Mouse (Mus musculus): ENCODE data around the gene Morn5. TPM values are rescaled to one million over a fixed set of nuclear protein-coding genes. Genes with fewer than 3 reads are reported as not detected.

Gene Morn5
- polyA plus RNA-seq, 1 experiment from 2014 or later = 3.4 TPM

DNA sequence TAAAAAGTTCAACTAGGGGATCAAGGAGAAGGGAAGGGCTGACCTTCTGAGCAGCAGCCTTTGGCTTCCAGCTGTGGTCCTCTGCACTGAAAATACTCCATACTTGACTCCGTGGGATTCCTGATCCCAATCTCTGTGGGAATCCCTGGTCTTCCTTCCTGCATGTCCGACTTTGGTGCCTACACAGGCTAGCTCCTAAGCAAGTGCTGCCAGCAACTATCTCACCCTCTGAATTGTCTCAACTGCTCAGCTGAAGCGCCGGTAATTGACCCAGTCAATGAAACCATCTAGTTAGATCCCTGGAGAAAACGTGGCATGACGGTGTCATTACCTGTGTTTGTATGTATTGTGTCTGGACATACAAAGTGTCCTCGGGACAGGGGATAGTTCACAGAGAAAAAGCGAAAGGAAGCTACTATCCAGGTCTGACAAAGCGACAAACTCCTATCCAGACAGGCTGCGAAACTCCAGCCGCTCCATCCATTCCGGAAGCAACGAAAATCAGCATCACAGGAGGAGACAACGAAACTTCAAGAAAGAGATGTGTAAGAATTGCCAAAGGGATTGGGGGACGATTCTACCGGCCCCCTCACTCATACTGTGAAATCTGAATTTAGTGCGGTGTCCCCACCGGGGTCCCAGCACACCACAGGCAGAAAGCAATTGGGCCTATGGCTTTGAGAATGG is 48.0 kb downstream of the Morn5 start:
- Histone ChIP-seq H3K27ac (ENCODE audit: low read depth, low read length) (0 out of 2 replicates have a peak overlapping the region, but pooled peaks have one; percentile 22), H3K9me3 (replicated peaks; ENCODE audit: control insufficient read depth, low read length) (no peaks in the 10 kb centered on the region), H3K36me3 (ENCODE audit: control insufficient read depth, insufficient read depth, low read length) (no peaks in the 10 kb centered on the region), H3K4me2 (ENCODE audit: low read length) (peak overlapping the region; percentile 52), H3K4me3 (ENCODE audit: low read depth, low read length) (peak overlapping the region; percentile 0), H3K4me1 (ENCODE audit: control insufficient read depth, insufficient read depth, low read length) (no peaks in the 10 kb centered on the region), H3K27me3 (replicated peaks; ENCODE audit: control insufficient read depth, insufficient read depth, low read length) (peaks cover 90% of the 10 kb centered on the region), H3K9ac (ENCODE audit: low read length) (peak overlapping the region; percentile 38; the same call in 1 of the 2 replicates)
- no peak for DNase-seq (ENCODE audit: low spot score)
- ATAC-seq = no peak
- 1% methylated on average over 18 of the region's 18 CpGs for WGBS

DNA sequence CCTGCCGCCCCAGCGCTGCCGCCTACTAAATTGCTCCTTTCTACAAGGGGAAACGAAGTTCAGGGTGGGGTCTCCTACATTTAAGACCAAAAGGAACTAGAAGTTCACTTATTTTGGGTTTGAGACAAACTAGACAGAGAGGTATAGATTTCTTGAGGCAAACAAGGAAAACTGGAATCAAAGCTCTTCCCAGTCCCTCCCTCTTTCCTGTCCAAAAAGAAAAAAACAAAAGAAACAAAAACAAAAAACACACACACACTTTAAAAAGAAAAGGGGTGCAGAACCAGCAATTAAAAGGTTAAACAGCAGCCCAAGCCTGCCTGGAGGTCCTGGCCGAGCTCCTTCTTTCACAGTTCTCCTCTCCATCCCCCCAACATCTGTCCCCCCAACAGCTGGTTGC is 48.8 kb downstream of the Morn5 start:
- DNase-seq (ENCODE audit: low spot score) (no peak), ATAC-seq (no peak)
- WGBS = 2% methylated on average over 5 of the region's 5 CpGs
- Histone ChIP-seq H3K27me3 (replicated peaks; ENCODE audit: control insufficient read depth, insufficient read depth, low read length) (peaks cover 88% of the 10 kb centered on the region), H3K9me3 (replicated peaks; ENCODE audit: control insufficient read depth, low read length) (no peaks in the 10 kb centered on the region), H3K4me1 (ENCODE audit: control insufficient read depth, insufficient read depth, low read length) (no peaks in the 10 kb centered on the region), H3K36me3 (ENCODE audit: control insufficient read depth, insufficient read depth, low read length) (no peaks in the 10 kb centered on the region), H3K27ac (ENCODE audit: low read depth, low read length) (no peak overlapping the region), H3K4me3 (ENCODE audit: low read depth, low read length) (peak overlapping the region; percentile 0; the same call in 1 of the 2 replicates), H3K4me2 (ENCODE audit: low read length) (peak overlapping the region; percentile 52), H3K9ac (ENCODE audit: low read length) (peak overlapping the region; percentile 38)

DNA sequence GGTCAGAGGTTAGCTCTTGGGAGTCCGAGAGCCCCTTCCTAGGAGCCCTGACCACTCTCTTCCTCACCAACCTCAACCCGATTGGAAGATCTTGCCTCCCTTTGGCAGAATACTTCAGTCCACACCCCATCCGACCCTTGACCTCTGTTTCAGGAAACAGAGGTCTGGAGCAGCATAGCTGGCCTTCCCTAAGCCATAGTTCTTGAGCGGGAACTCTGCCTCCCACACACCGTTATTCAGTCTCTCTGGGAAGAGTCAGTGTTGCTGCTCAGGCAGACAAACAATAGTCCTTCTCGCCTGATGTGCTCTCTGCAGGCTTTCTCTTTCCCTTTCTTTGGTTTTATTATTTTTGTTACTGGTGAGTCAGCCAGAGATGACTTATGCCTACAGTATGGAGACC is 50.5 kb downstream of the Morn5 start:
- peak overlapping the region; percentile 36 for H3K4me3 ChIP-seq (ENCODE audit: low read depth, low read length)
- H3K36me3 ChIP-seq (ENCODE audit: control insufficient read depth, insufficient read depth, low read length) = no peaks in the 10 kb centered on the region
- 5% methylated on average over 6 of the region's 6 CpGs for WGBS
- ATAC-seq = no peak
- H3K4me2 ChIP-seq (ENCODE audit: low read length) = peak overlapping the region; percentile 52
- no peaks in the 10 kb centered on the region for H3K9me3 ChIP-seq (replicated peaks; ENCODE audit: control insufficient read depth, low read length)
- H3K4me1 ChIP-seq (ENCODE audit: control insufficient read depth, insufficient read depth, low read length) = peaks cover 3% of the 10 kb centered on the region; the same call in 1 of the 2 replicates
- DNase-seq (ENCODE audit: low spot score) = no peak
- peak overlapping the region; percentile 21; the same call in 1 of the 2 replicates for H3K9ac ChIP-seq (ENCODE audit: low read length)
- peaks cover 88% of the 10 kb centered on the region for H3K27me3 ChIP-seq (replicated peaks; ENCODE audit: control insufficient read depth, insufficient read depth, low read length)
- H3K27ac ChIP-seq (ENCODE audit: low read depth, low read length) = no peak overlapping the region

DNA sequence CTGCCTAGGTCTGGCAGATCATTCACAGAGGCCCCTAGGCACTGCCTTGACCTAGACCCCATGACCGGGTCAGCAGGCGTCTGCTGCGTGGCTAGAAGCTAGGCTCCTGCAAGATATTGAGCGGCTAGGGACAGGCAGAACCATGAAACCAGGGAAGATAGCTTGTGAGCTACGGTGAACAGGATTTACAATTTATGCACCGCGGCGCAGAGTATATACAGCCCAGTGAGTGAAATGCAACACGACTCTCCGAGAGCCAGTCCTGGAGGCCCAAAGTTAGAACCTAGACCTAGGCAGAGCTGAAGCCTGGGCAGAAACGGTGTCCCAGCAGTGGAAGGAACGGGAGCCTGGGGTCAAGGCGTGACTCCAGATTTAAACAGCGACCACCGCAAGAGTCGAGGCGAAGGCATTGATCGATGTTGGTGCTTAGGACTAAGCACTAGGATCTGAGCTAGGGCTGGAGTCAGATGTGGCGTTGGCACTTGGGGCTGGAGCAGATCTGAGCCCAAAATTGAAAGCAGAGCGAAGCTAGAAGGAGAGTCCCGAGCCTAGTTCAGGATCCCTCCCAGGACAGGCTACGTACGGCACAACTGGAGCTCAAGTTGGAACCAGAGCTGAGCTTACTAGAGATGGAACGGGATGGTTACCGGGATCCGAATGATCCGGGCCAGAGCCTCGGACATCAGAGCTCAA is 52.8 kb downstream of the Morn5 start:
- Histone ChIP-seq H3K36me3 (ENCODE audit: control insufficient read depth, insufficient read depth, low read length) (no peaks in the 10 kb centered on the region), H3K9ac (ENCODE audit: low read length) (peak overlapping the region; percentile 64), H3K4me1 (ENCODE audit: control insufficient read depth, insufficient read depth, low read length) (peaks cover 5% of the 10 kb centered on the region; the same call in 1 of the 2 replicates), H3K4me2 (ENCODE audit: low read length) (peak overlapping the region; percentile 52), H3K9me3 (replicated peaks; ENCODE audit: control insufficient read depth, low read length) (no peaks in the 10 kb centered on the region), H3K4me3 (ENCODE audit: low read depth, low read length) (peak overlapping the region; percentile 36), H3K27me3 (replicated peaks; ENCODE audit: control insufficient read depth, insufficient read depth, low read length) (peaks cover 90% of the 10 kb centered on the region), H3K27ac (ENCODE audit: low read depth, low read length) (peak overlapping the region; percentile 91)
- ATAC-seq (no peak), DNase-seq (ENCODE audit: low spot score) (no peak)
- WGBS = 3% methylated on average over 28 of the region's 28 CpGs

DNA sequence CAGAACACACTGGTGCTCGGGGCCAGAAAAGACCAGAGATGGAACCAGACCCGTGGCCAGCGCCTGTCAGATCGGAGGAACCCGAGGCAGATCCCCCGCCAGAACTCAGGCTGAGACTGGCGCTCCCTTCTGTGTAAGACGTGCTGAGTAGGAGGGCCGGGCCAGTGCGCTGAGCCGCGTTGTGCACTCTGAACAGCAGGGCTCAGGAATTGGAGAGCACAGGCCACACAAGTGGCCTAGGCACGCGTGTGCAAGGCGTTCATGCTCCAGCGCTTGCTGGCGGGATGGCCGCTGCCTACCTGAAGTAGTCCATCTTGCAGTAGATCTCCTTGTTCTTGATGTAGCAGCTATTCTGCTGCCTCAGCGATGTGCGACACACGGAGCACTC is 53.3 kb downstream of the Morn5 start:
- Histone ChIP-seq H3K9ac (ENCODE audit: low read length) (peak overlapping the region; percentile 64), H3K27ac (ENCODE audit: low read depth, low read length) (peak overlapping the region; percentile 91), H3K9me3 (replicated peaks; ENCODE audit: control insufficient read depth, low read length) (no peaks in the 10 kb centered on the region), H3K36me3 (ENCODE audit: control insufficient read depth, insufficient read depth, low read length) (no peaks in the 10 kb centered on the region), H3K4me1 (ENCODE audit: control insufficient read depth, insufficient read depth, low read length) (peaks cover 5% of the 10 kb centered on the region; the same call in 1 of the 2 replicates), H3K4me2 (ENCODE audit: low read length) (peak overlapping the region; percentile 52), H3K27me3 (replicated peaks; ENCODE audit: control insufficient read depth, insufficient read depth, low read length) (peaks cover 90% of the 10 kb centered on the region), H3K4me3 (ENCODE audit: low read depth, low read length) (peak overlapping the region; percentile 36)
- DNase-seq (ENCODE audit: low spot score) (peak; percentile 43), ATAC-seq (no peak)
- under 1% methylated on average over 21 of the region's 21 CpGs for WGBS

DNA sequence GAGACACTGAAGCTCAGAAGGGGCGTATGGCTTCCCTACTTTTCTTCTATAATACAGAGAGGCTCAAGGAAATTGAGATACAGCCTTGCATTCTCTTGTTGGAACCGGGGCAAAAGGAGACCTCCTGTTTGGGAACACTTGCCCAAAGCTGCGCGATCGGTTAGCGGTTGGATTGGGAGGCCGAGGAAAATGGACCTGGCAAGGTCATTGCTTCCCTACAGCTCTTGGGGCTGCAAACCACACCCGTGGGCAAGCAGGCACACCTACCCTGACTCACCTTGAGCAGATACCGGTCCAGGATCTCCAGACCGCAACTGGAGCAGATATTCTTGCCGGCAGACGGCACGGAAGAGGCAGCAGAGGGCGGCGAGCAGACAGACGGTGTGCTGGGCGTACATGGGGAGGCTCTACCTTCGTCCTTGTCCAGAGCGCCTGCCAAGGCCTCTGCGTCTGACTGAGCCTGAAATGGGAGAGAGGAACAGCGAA is 53.9 kb downstream of the Morn5 start:
- Histone ChIP-seq H3K4me2 (ENCODE audit: low read length) (peak overlapping the region; percentile 52), H3K4me1 (ENCODE audit: control insufficient read depth, insufficient read depth, low read length) (peaks cover 5% of the 10 kb centered on the region; the same call in 1 of the 2 replicates), H3K27ac (ENCODE audit: low read depth, low read length) (peak overlapping the region; percentile 91), H3K9me3 (replicated peaks; ENCODE audit: control insufficient read depth, low read length) (no peaks in the 10 kb centered on the region), H3K36me3 (ENCODE audit: control insufficient read depth, insufficient read depth, low read length) (no peaks in the 10 kb centered on the region), H3K4me3 (ENCODE audit: low read depth, low read length) (peak overlapping the region; percentile 36), H3K27me3 (replicated peaks; ENCODE audit: control insufficient read depth, insufficient read depth, low read length) (peaks cover 88% of the 10 kb centered on the region), H3K9ac (ENCODE audit: low read length) (peak overlapping the region; percentile 64)
- ATAC-seq (no peak), DNase-seq (ENCODE audit: low spot score) (no peak)
- 2% methylated on average over 21 of the region's 21 CpGs for WGBS

DNA sequence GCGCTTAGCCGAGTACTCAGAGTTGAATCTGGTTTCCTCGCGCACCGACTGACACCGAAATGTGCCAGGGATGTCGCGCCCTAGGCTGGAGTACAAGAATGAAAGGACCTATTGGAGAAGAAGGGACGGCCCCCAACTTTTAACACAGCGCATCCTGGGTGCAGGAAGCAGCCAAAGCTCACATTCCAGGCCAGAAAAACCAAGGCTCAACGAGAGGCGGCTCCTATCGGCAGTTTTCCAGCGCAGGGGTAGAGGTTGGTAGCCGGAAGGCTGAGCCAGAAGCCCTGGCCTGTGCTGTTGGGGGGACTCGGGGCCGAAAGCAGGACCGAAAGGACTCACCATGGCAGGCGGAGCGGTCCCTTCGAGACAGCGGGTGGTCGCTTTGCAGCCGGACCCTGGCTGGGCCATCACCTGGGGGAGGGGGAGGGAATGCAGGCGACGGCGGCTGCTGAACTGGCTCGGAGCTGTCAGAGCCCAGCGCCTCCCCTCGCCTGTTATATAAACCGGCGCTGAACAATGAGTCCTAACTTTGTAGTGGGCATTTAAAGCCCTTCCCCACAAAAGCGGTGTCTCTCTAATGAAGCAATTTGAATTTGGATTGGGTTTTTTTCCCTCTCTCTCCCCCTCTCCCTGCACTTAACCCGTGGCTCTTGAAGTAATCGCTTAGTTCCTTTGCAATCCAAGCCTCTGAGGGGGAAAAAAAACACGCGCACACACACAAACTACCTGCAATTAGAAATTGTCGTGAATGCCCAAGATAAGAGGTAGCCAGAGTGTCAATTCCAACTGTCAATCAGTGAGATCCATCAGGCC is 54.5 kb downstream of the Morn5 start:
- H3K27ac ChIP-seq (ENCODE audit: low read depth, low read length) = peak overlapping the region; percentile 91

DNA sequence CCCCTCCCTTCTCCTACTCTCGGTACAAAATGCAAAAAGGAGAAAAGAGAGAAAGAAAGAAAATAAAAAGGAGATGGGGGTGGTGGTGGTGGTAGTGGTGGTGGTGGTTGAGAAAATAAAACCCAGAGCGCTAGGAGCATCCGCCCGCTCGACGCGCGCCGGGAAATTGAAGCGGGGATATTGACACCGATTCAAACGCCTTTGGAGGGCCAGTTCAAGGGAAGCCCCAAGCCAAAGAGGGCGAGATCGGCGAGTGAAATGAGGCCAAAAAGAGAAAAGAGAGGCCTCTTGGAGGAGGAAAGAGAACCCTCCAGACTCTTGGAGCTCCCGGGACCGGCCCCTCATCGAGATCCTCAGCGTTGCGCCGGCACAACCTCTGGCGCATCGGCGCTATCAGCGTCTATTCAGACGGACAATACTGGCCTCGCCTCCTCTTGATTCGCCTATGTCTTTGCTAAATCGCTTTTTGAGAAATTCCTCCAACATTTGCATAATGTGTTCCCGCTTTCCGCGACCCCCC is 55.2 kb downstream of the Morn5 start:
- peak overlapping the region; percentile 91 for H3K27ac ChIP-seq (ENCODE audit: low read depth, low read length)
- 0% methylated on average over 31 of the region's 32 CpGs for WGBS
- peak; percentile 56 for DNase-seq (ENCODE audit: low spot score)

More for the DNA sequence above, 54.5 kb downstream of the Morn5 start:
- ATAC-seq (peak; percentile 56), DNase-seq (ENCODE audit: low spot score) (peak; percentile 69)
- Histone ChIP-seq H3K4me3 (ENCODE audit: low read depth, low read length) (peak overlapping the region; percentile 36), H3K9me3 (replicated peaks; ENCODE audit: control insufficient read depth, low read length) (no peaks in the 10 kb centered on the region), H3K4me2 (ENCODE audit: low read length) (peak overlapping the region; percentile 52), H3K9ac (ENCODE audit: low read length) (peak overlapping the region; percentile 64), H3K27me3 (replicated peaks; ENCODE audit: control insufficient read depth, insufficient read depth, low read length) (peaks cover 82% of the 10 kb centered on the region), H3K4me1 (ENCODE audit: control insufficient read depth, insufficient read depth, low read length) (peaks cover 5% of the 10 kb centered on the region; the same call in 1 of the 2 replicates), H3K36me3 (ENCODE audit: control insufficient read depth, insufficient read depth, low read length) (no peaks in the 10 kb centered on the region)
- WGBS = under 1% methylated on average over 38 of the region's 38 CpGs

More for the DNA sequence above, 55.2 kb downstream of the Morn5 start:
- H3K27me3 ChIP-seq (replicated peaks; ENCODE audit: control insufficient read depth, insufficient read depth, low read length) = peaks cover 80% of the 10 kb centered on the region
- peak overlapping the region; percentile 64 for H3K9ac ChIP-seq (ENCODE audit: low read length)
- ATAC-seq = peak; percentile 64
- peak overlapping the region; percentile 36 for H3K4me3 ChIP-seq (ENCODE audit: low read depth, low read length)
- no peaks in the 10 kb centered on the region for H3K36me3 ChIP-seq (ENCODE audit: control insufficient read depth, insufficient read depth, low read length)
- H3K4me1 ChIP-seq (ENCODE audit: control insufficient read depth, insufficient read depth, low read length) = peaks cover 5% of the 10 kb centered on the region; the same call in 1 of the 2 replicates
- H3K4me2 ChIP-seq (ENCODE audit: low read length) = peak overlapping the region; percentile 52
- no peaks in the 10 kb centered on the region for H3K9me3 ChIP-seq (replicated peaks; ENCODE audit: control insufficient read depth, low read length)

Measured in forebrain, embryonic 14.5 days (tissue).